Mouse (Mus musculus) urinary bladder, adult 18-20 months (tissue): ENCODE data around the gene Psmc2.

Experiments used
- DNase-seq, 2 experiments: peaks; one replicate each; pipeline ENCODE4 v3.0.0; 2022; ENCODE audit warnings: low spot score in 2 of 2, mixed read lengths in 2 of 2

Gene Psmc2

GRCm38 (mm10) chr5:21785053-21785452 lies at the start of gene Psmc2, which contains the start of gene Dnajc2:
Gene Psmc2 (plus strand): TSS chr5:21785283.
Gene Dnajc2 (minus strand): TSS chr5:21785251.
- DNase-seq: peak; percentile 80 to 85

GRCm38 (mm10) chr5:21735584-21735983 lies 49.5 kb upstream of the Psmc2 start:
- DNase-seq: peak; percentile 30 to 51

- no peak for DNase-seq
Measured at GRCm38 (mm10) chr5:21736046-21736445, 49.0 kb upstream of the Psmc2 start.

- peak; percentile 70 to 78 for DNase-seq
Measured at GRCm38 (mm10) chr5:21736956-21737585, 48.0 kb upstream of the Psmc2 start, which contains the start of gene Pmpcb. Gene Pmpcb (plus strand): TSS chr5:21737141.

- DNase-seq: no peak
Measured at GRCm38 (mm10) chr5:21737620-21738019, 47.5 kb upstream of the Psmc2 start.

- no peak for DNase-seq
Measured at GRCm38 (mm10) chr5:21739120-21739519, 46.0 kb upstream of the Psmc2 start.

GRCm38 (mm10) chr5:21739881-21740280 lies 45.2 kb upstream of the Psmc2 start:
- no peak for DNase-seq

GRCm38 (mm10) chr5:21743606-21744005 lies 41.5 kb upstream of the Psmc2 start:
- no peak for DNase-seq

- no peak for DNase-seq
Measured at GRCm38 (mm10) chr5:21744651-21745050, 40.4 kb upstream of the Psmc2 start.

GRCm38 (mm10) chr5:21745966-21746365 lies 39.1 kb upstream of the Psmc2 start:
- DNase-seq: no peak

- no peak for DNase-seq
Measured at GRCm38 (mm10) chr5:21768506-21768905, 16.6 kb upstream of the Psmc2 start.

GRCm38 (mm10) chr5:21769841-21770240 lies 15.2 kb upstream of the Psmc2 start:
- DNase-seq: no peak

- no peak for DNase-seq
Measured at GRCm38 (mm10) chr5:21776491-21776890, 8.6 kb upstream of the Psmc2 start.

- no peak for DNase-seq
Measured at GRCm38 (mm10) chr5:21784161-21785052, 676 bp upstream of the Psmc2 start.

GRCm38 (mm10) chr5:21785776-21786175 lies 693 bp downstream of the Psmc2 start:
- no peak for DNase-seq

GRCm38 (mm10) chr5:21786258-21787185 lies 1.4 kb downstream of the Psmc2 start:
- DNase-seq: peak; percentile 88 to 96

GRCm38 (mm10) chr5:21787186-21788105 lies 2.4 kb downstream of the Psmc2 start:
- DNase-seq: no peak

GRCm38 (mm10) chr5:21789061-21789460 lies 4.0 kb downstream of the Psmc2 start:
- DNase-seq: no peak

GRCm38 (mm10) chr5:21792166-21792565 lies 7.1 kb downstream of the Psmc2 start:
- DNase-seq: no peak

GRCm38 (mm10) chr5:21802907-21803306 lies 17.8 kb downstream of the Psmc2 start:
- no peak for DNase-seq
